Mouse (Mus musculus) embryonic facial prominence, embryonic 13.5 days (tissue): ENCODE data around the gene Pecam1. TPM values are rescaled to one million over a fixed set of nuclear protein-coding genes. Genes with fewer than 3 reads are reported as not detected.
"Not testable (repeated sequence)": the region's sequence is repeated elsewhere in the genome, so short reads cannot be mapped to it uniquely, and the experiment has no call there.

Source experiments
- ATAC-seq: fragments of 200-750 bp; cut with Nextera tagmentation; 2 replicates; pipeline ENCODE4 v1.8.0; 2017; ENCODE audit warnings: low read depth; ENCODE audit not compliant: insufficient number of reproducible peaks, insufficient read depth, low FRiP score, low TSS enrichment
- H3K27ac ChIP-seq: fragments of 300-500 bp; sonication (generic); 2 replicates; pipeline ENCODE4 v1.5.1; 2015; ENCODE audit warnings: moderate library complexity, mild to moderate bottlenecking, inconsistent platforms
- H3K27me3 ChIP-seq: fragments of 300-500 bp; sonication (generic); 2 replicates; pipeline ENCODE4 v1.6.1; 2015; ENCODE audit warnings: mild to moderate bottlenecking, inconsistent platforms
- H3K36me3 ChIP-seq: fragments of 300-500 bp; sonication (generic); 2 replicates; pipeline ENCODE4 v1.6.1; 2015; ENCODE audit warnings: mild to moderate bottlenecking, inconsistent platforms
- H3K4me1 ChIP-seq: fragments of 300-500 bp; sonication (generic); 2 replicates; pipeline ENCODE4 v1.6.1; 2015; ENCODE audit warnings: inconsistent platforms
- H3K4me2 ChIP-seq: fragments of 300-500 bp; sonication (generic); 2 replicates; pipeline ENCODE4 v1.6.1; 2015; ENCODE audit warnings: moderate library complexity, mild to moderate bottlenecking, inconsistent platforms
- H3K4me3 ChIP-seq: fragments of 300-500 bp; sonication (generic); 2 replicates; pipeline ENCODE4 v1.5.1; 2015; ENCODE audit warnings: mild to moderate bottlenecking, inconsistent platforms
- H3K9ac ChIP-seq: fragments of 300-500 bp; sonication (generic); 2 replicates; pipeline ENCODE4 v1.6.1; 2015; ENCODE audit warnings: mild to moderate bottlenecking, inconsistent platforms
- H3K9me3 ChIP-seq: fragments of 300-500 bp; sonication (generic); 2 replicates; pipeline ENCODE4 v1.6.1; 2016; ENCODE audit warnings: inconsistent platforms
- WGBS: fragments of 180-500 bp; shearing (Covaris S2); methylation state at CpG from one replicate; pipeline ENCODE4 v1.1.7; 2015; ENCODE audit warnings: mixed read lengths; 5-methylcytosine and 5-hydroxymethylcytosine counted together
- polyA plus RNA-seq: library from polyadenylated mRNA; unstranded; fragments of >200 nt; fragmentation: Nextera tagmentation; extraction: Ambion mirVana; gene quantifications from 2 replicates; pipeline ENCODE4 v1.2.1, GENCODE M21; 2015

The Pecam1 gene
- polyA plus RNA-seq, 1 experiment from 2014 or later, result 29.0 TPM

DNA sequence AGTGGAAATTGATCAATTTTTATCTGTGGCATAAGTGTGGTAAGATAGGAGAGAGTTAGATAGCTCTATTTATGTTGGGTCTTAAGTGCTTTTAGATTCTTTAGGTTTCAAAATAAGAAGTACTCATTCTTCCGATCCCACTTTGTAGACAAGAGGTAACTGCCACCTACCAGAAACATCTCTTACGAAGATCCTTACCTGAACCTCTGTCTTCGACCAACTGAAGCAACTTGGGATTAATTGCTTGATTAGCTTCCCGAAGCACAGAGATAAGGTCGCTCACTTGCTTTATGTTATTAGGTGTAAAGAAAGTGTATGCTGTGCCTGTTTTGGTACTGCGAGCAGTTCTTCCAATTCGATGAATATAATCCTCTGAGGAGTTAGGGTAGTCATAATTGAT lies 31.8 kb upstream of the Pecam1 start:
- not testable (repeated sequence) for ATAC-seq, H3K9me3 ChIP-seq, H3K9ac ChIP-seq, H3K27ac ChIP-seq, H3K27me3 ChIP-seq, H3K4me2 ChIP-seq, H3K4me3 ChIP-seq
- Histone ChIP-seq H3K4me1 (peaks cover 24% of the 10 kb centered on the region), H3K36me3 (peaks cover 58% of the 10 kb centered on the region)
- WGBS, result 92% methylated on average over 7 of the region's 7 CpGs

DNA sequence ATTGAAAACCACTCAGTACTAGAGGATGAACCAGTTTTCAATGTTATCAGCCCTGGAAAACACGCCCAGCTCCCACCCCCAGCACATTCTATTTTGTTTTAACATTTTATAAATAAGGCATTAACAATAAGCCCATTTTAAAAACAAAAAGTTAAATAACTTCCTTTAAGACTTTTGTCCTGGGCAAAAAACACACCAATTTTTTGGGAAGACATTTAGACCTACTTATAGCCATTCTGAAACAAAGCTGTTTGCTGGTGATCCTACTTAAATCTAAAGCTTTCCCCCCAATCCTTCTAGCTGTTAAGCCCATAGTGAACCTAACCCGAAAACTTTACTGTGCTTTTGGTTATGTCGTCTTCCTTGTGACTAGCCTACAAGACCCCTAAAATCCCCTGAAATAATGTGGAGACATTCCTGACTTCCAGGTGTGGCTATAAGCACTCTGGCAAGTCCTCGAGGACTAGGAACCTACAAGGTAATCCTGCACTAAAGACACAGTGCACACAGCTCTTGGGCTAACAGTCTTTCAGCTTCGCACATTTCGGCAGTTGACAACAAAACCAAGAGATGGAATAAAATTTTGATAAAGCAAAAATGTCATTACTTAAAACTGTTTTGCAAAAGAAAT lies 30.3 kb upstream of the Pecam1 start:
- 78% methylated on average over 6 of the region's 6 CpGs for WGBS
- peaks cover 59% of the 10 kb centered on the region for H3K36me3 ChIP-seq
- H3K4me1 ChIP-seq, result peaks cover 19% of the 10 kb centered on the region
- peak overlapping the region; percentile 18; the same call in 1 of the 2 replicates for H3K4me2 ChIP-seq
- H3K9ac ChIP-seq, result no peak overlapping the region
- H3K4me3 ChIP-seq, result no peak overlapping the region
- no peaks in the 10 kb centered on the region for H3K27me3 ChIP-seq
- no peak for ATAC-seq
- no peak overlapping the region for H3K27ac ChIP-seq
- H3K9me3 ChIP-seq, result no peaks in the 10 kb centered on the region

DNA sequence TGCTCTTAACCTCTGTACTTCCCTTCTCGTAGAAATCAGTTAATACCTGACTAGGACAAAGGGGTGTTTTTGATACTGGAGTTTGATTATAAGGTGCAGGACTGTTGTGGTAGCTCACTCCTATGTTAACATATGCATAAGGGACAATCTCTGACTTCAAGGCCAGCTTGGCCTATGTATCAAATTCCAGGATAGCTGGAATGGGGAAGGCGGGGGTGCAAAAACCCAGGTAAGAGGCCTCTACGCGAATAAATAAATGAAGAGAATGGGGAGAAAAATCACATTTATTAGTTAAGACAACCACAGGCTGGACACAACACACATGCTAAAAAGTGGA lies 29.6 kb upstream of the Pecam1 start:
- H3K4me1 ChIP-seq, result peaks cover 12% of the 10 kb centered on the region
- H3K27me3 ChIP-seq, result no peaks in the 10 kb centered on the region
- peak overlapping the region; percentile 65 for H3K4me2 ChIP-seq
- peak overlapping the region; percentile 99 for H3K27ac ChIP-seq
- peak overlapping the region; percentile 73 for H3K4me3 ChIP-seq
- H3K36me3 ChIP-seq, result peaks cover 59% of the 10 kb centered on the region
- no peak overlapping the region for H3K9ac ChIP-seq
- WGBS, result 65% methylated on average over 4 of the region's 4 CpGs
- ATAC-seq, result no peak
- no peaks in the 10 kb centered on the region for H3K9me3 ChIP-seq

DNA sequence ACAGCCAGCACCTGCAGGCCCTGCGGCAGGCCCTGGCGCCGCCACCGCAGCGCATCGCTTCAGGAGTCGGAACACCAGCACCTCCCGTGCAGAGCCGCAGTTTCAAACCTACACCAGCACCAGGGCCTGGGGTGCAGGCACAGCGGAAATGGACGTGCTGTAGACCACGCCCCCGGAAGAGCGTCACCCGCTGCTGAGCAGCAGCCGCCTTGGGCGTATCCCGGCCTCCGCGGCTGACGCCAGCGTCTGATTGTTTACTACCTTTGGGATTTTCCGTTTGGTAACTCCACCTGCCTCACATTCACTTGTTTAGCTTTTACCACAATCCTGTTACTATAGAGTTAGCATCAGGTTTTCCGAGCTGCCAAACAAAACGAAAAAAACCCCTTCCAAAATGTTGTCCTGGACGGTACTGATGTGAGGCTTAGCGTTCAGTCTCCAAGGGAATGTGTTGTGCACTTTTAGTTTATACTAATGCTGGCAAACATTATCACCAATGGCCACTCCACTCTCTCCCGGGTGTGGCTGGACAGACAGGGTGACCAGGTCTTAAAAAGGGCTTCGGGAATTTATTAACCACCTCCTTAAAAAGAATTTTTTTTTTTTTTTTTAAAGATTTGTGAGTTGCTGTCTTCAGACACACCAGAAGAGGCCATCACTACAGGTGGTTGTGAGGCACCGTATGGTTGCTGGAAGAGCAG lies 29.1 kb upstream of the Pecam1 start, which contains the start of gene Polg2:
Gene Polg2 (minus strand): TSS at position 150 of the 701 bp plus-strand sequence.
- peak within 1 kb of the TSS; percentile 65 for H3K4me2 ChIP-seq
- no peaks in the 10 kb centered on the region for H3K27me3 ChIP-seq
- H3K27ac ChIP-seq, result peak within 1 kb of the TSS; percentile 99
- peaks cover 12% of the 10 kb centered on the region for H3K4me1 ChIP-seq
- no peaks in the 10 kb centered on the region for H3K9me3 ChIP-seq
- H3K36me3 ChIP-seq, result peaks cover 60% of the 10 kb centered on the region
- peak within 1 kb of the TSS; percentile 89 for H3K9ac ChIP-seq
- 3% methylated on average over 30 of the region's 30 CpGs for WGBS
- H3K4me3 ChIP-seq, result peak within 1 kb of the TSS; percentile 73
- peak; percentile 97 for ATAC-seq

DNA sequence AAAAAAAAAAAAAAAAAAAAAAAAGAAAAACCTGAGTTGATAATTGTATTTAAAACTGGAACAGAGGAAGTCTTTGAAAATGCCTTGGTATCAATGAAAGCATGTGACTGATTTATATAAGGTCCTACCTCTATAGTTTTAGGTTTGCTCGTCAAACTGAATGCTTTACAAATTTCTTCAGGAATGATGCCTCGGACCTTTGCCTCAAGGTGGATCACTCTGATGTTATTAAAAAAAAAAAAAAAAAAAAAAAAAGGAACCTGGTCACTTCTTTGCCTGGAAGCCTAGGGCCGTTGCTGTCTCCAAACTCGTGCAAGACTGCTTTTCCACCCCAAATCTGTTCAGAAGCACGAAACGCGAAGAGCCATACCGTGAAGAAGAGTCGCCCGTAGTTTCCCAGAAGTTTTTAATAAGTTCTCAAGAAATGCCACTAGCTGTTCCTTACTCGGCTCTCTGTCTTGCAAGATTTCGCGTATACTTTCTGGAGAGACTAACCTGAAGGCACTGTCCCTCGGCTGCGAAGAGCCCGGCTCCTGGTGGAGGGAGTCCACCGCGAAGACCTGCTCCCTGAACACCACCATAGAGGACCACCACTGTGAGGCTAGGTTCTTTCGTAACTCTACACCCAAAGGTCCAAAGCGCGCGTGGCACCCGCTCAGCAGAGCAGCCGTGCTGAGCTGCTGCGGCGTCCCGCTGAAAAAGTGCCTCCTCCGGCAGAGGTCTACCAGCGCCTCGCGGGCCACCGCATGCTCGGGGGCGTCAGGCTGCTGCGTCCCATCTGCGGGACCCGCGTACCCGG lies 28.4 kb upstream of the Pecam1 start:
- H3K4me3 ChIP-seq, result peak overlapping the region; percentile 73
- H3K9me3 ChIP-seq, result no peaks in the 10 kb centered on the region
- 2% methylated on average over 39 of the region's 39 CpGs for WGBS
- H3K4me1 ChIP-seq, result peaks cover 12% of the 10 kb centered on the region
- peak; percentile 81 for ATAC-seq
- H3K4me2 ChIP-seq, result peak overlapping the region; percentile 65
- no peaks in the 10 kb centered on the region for H3K27me3 ChIP-seq
- H3K9ac ChIP-seq, result peak overlapping the region; percentile 89
- peaks cover 60% of the 10 kb centered on the region for H3K36me3 ChIP-seq
- peak overlapping the region; percentile 99 for H3K27ac ChIP-seq

DNA sequence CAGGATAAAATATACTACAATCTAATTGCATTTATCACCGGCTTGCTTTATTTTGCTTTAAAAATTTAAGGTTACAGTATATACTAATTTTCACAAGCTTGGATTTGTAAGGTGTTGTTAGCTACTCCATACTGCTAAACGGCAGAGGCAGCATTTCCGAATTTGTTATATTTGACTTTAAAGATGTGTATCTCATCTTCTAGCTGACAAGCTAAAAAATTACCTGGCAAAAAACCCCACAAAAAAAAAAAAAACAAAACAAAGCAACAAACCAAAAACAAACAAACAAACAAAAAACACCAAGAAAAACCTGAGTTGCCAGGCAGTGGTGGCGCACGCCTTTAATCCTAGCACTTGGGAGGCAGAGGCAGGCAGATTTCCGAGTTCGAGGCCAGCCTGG lies 27.7 kb upstream of the Pecam1 start:
- 94% methylated on average over 7 of the region's 7 CpGs for WGBS
- H3K36me3 ChIP-seq, result peaks cover 60% of the 10 kb centered on the region
- no peak overlapping the region for H3K27ac ChIP-seq
- H3K9me3 ChIP-seq, result no peaks in the 10 kb centered on the region
- H3K4me1 ChIP-seq, result peaks cover 12% of the 10 kb centered on the region
- no peaks in the 10 kb centered on the region for H3K27me3 ChIP-seq
- H3K9ac ChIP-seq, result no peak overlapping the region; the same call in 1 of the 2 replicates
- H3K4me3 ChIP-seq, result peak overlapping the region; percentile 73
- ATAC-seq, result no peak
- peak overlapping the region; percentile 65 for H3K4me2 ChIP-seq

- H3K4me1 ChIP-seq, result peaks cover 12% of the 10 kb centered on the region
- H3K4me3 ChIP-seq, result no peak overlapping the region
- no peak for ATAC-seq
- peak overlapping the region; percentile 32; the same call in 1 of the 2 replicates for H3K9ac ChIP-seq
- peaks cover 60% of the 10 kb centered on the region for H3K36me3 ChIP-seq
- H3K4me2 ChIP-seq, result peak overlapping the region; percentile 65; the same call in 1 of the 2 replicates
- no peak overlapping the region for H3K27ac ChIP-seq
- H3K27me3 ChIP-seq, result no peaks in the 10 kb centered on the region
- H3K9me3 ChIP-seq, result no peaks in the 10 kb centered on the region
- 90% methylated on average over 3 of the region's 3 CpGs for WGBS
Observed at GRCm38 (mm10) chr11:106777395-106777794, 27.0 kb upstream of the Pecam1 start.

- no peaks in the 10 kb centered on the region for H3K9me3 ChIP-seq
- H3K4me1 ChIP-seq, result peaks cover 12% of the 10 kb centered on the region
- no peak overlapping the region for H3K27ac ChIP-seq
- H3K36me3 ChIP-seq, result peaks cover 60% of the 10 kb centered on the region
- 92% methylated on average over 4 of the region's 4 CpGs for WGBS
- H3K4me3 ChIP-seq, result no peak overlapping the region
- H3K4me2 ChIP-seq, result no peak overlapping the region
- ATAC-seq, result no peak
- no peak overlapping the region for H3K9ac ChIP-seq
- no peaks in the 10 kb centered on the region for H3K27me3 ChIP-seq
Observed at GRCm38 (mm10) chr11:106776960-106777359, 26.5 kb upstream of the Pecam1 start.

DNA sequence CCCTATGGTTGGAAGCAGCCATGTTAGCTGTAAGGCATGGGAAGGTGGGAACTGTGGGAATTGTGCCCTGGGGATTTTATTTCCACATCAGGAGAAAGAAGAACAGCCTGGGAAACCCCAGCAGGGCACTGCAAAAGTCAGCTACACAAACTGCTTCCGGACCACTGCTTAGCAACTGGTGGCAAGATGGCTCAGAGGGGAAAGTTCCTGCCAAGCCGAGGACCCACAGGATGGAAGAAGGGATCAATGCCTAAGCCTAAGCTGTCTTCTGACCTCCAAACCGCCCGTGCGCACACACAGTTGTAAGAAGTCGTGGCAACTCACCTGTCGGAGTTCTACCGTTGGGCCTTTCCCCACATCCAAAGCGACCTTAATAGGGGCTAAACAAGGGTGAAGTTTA lies 22.6 kb upstream of the Pecam1 start:
- Histone ChIP-seq H3K4me3 (no peak overlapping the region), H3K36me3 (peaks cover 83% of the 10 kb centered on the region), H3K27ac (no peak overlapping the region), H3K4me1 (peaks cover 8% of the 10 kb centered on the region), H3K27me3 (no peaks in the 10 kb centered on the region), H3K9me3 (no peaks in the 10 kb centered on the region), H3K9ac (no peak overlapping the region), H3K4me2 (no peak overlapping the region)
- ATAC-seq, result no peak
- 94% methylated on average over 9 of the region's 9 CpGs for WGBS

DNA sequence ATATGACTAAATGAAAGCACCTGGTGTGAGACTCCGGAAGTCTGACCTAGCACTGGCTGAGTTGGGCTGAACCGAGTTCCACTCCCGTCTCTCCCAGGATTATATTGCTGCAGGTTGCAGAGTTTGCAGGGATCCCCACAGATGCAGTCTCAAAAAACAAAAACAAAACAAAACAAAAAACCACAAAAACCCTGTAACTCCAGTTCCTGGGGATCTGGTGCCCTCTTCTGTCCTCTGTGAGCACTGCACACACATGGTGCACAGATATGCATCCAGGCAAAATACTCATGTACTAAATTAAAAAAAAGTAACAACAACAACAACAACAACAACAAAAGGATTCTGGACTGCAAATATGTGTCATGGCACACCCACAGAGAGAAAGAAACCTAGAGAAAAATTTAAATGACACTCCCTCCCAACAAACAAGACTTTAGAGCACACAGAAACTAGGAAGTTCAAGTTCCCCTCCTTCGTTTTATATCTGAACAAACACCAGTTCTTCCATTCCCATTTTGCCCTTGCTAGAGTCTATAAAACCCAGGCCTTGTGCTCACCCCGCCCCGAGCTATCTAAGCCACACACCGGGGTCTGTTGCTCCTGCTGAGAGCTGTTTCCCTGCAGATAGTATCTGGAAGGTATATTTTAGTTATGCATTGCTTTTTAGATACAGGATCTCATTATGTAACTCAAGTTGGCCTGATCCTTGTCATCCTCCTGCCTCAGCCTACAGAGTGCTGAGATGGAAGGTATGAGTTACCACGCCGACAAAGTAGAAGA lies 20.0 kb upstream of the Pecam1 start:
- no peaks in the 10 kb centered on the region for H3K27me3 ChIP-seq
- H3K9ac ChIP-seq, result no peak overlapping the region
- H3K27ac ChIP-seq, result no peak overlapping the region
- 92% methylated on average over 9 of the region's 9 CpGs for WGBS
- H3K4me2 ChIP-seq, result no peak overlapping the region
- ATAC-seq, result no peak
- H3K36me3 ChIP-seq, result peaks cover 93% of the 10 kb centered on the region
- no peak overlapping the region for H3K4me3 ChIP-seq
- H3K9me3 ChIP-seq, result peaks cover 3% of the 10 kb centered on the region; the same call in 1 of the 2 replicates
- no peaks in the 10 kb centered on the region for H3K4me1 ChIP-seq

DNA sequence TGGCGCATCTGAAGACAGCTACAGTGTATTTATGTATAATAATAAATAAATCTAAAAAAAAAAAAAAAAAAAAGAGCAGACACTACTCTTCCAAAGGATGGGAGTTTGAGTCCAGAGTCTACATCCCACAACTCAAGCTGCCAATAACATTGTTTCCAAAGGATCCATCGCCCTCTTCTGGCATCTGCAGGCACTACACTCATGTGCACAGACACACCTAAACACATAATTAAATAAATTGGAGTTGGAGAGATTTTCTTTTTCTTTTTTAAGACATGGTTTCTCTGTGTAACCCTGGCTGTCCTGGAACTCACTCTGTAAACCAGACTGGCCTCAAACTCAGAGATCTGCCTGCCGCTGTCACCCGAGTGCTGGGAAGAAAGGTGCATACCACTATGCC lies 17.1 kb upstream of the Pecam1 start:
- Histone ChIP-seq H3K4me3 (no peak overlapping the region), H3K9me3 (peaks cover 3% of the 10 kb centered on the region; the same call in 1 of the 2 replicates), H3K4me2 (no peak overlapping the region), H3K36me3 (peaks cover 70% of the 10 kb centered on the region), H3K4me1 (peaks cover 8% of the 10 kb centered on the region), H3K27ac (no peak overlapping the region), H3K9ac (no peak overlapping the region), H3K27me3 (no peaks in the 10 kb centered on the region)
- 94% methylated on average over 4 of the region's 4 CpGs for WGBS
- no peak for ATAC-seq
